Mouse (Mus musculus) kidney, postnatal 36 days (tissue): Measurements from ENCODE around the gene Tigar.
A peak's percentile ranks its signal among the peaks of the same experiment; 100 is the strongest.

Source experiments
- DNase-seq, 2 experiments: peaks; one replicate each; pipeline ENCODE4 v3.0.0; 2021 to 2022; ENCODE audit warnings: mixed read lengths in 2 of 2

Tigar gene

GRCm38 (mm10) chr6:127109402-127109930, at the start of gene Tigar:
Gene Tigar (minus strand): TSS chr6:127109557.
- DNase-seq = peak; percentile 94 to 95

DNA sequence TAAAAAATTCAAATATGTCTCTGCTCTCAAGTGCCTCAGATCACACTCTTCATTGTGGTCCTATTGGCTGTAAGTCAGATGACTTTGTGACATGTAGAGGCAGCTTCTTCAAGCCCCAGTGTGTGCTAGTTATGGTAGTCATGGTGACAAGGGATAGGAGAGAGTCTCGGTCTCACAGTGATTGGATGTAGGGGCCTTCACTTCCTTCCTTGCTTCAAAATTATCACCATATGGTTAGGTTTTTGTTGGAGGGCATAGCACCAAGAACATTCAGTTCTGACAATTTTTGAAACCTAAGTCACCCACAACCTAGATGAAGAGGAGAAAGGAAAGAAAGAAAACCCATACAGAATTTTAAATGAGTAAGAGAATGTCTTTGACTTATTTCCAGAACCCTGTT, 48.0 kb upstream of the Tigar start:
- DNase-seq = no peak

DNA sequence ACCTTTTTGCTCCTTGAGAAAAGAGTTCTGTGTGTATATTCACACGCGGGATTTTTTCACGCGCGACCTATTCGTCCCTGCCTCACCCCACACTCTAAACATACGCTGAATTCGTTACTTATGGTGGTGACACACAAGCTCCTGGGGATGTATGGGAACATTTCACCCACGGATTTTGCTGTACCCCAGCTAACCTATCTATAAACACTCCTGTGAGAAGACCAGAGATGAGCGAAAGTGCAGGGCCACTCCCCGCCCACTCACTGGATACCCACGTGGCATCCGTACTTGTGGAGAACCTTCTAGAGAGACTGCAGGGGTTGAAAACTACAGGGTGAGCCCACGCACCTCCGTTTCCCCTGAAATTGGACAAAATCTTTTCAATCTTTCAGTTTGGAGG, 46.1 kb upstream of the Tigar start:
- peak in 1 of 2 experiments; percentile 37 for DNase-seq

- DNase-seq = peak; percentile 73 to 83
Measured at GRCm38 (mm10) chr6:127154708-127155268, 45.4 kb upstream of the Tigar start.

DNA sequence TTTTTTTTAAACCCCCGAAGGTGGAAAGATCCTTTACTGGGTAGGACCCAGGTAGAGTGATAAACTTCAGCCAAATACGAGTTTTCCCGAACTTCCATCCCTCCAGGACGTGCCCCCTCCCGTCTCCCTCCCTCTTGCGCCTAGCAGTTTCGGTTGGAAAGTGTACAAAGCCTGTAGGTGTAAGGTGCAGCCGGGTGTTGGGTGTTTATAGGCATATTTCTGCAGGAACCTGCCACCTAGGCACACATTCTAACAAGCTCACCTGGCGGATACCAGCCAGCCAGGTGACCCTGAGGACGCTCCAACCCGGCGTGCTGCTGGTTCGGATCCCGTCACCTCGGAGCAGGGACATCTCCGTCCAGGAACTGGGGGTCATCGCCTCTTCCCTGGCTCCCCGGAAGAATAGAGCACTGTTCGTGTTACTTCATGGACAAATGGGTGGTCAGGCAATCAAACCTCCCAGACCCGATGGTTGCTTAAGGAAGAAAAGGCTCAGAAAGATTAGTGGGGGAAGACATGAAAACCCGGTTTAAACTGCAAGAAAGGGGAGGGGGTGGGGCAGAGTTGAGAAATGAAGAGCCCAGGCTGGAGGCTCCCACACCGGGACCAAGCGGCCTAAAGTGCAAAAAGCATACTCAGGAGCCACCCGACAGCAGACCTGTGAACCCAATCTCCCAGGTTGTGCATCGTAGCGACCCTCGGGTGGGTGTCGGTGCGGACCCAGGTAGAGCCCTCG, 44.8 kb upstream of the Tigar start:
- peak in 1 of 2 experiments; percentile 13 for DNase-seq

DNA sequence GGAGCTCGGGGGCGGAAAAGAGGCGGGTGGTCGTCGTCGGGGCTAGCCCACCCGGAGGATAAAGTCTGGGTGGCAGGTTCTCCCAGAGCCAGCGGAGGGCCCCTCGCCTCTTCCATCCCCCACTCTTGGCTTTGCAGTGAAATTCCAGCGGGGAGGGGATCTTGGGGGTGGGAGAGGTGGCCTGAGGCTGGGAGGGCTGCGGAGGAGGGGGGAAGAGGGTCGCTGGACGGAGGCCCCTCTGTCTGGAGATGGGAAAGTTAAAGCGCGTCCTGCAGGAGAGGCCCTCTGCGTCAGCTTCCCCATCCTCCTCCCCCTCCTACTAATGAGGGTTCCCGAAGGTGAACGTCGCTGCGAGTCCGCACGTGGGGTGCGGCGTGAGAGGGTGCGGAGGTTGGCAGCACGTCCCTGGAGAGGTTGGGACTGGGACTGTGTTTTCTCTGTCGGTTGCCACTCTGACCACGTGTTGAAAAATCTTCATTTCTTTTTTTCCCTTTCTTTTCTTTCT, 44.0 kb upstream of the Tigar start:
- peak in 1 of 2 experiments; percentile 53 for DNase-seq

DNA sequence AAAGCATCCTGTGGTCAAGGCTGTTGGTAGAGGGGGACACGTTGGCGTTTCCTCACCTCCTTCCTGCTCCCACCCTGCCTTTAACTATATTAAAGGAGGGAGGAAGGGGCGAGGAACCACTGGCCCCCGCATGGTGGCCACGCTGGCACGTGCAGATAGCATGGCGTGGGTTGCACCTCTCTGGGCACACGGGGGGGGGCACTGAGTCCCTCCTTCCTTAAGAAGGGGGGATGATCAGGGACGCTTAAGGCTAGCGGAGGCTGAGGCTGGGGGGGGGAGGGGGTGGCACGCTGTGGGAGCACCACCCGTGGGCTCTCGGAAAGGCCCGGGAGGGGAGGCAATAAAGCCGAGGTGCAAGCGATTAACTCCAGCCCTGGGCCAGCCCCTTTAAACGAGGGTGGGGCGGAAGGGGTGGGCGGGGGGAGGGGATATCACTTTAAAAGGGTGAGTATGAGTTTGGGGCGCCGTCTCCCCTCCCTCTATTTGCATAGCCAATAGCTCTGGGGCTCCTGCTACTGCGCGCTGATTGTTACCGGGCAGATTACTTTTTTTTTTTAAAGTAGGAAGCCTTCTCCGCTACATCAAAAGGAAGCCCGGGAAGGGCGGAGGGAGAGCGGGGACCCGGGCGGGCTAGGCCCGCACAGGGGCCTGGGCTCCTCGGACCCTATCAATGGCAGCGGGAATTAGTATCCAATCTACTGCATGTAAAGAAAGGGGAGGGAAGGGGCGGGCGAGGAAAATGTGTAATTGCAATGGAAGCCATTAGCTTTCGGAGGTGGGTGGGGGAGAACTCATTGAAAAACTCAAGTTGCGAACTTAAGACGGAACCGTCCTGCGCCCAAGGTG, 43.0 kb upstream of the Tigar start, which contains the start of gene Ccnd2:
TSS of gene Ccnd2 (minus strand) at position 88 of the 846 bp plus-strand sequence.
- peak; percentile 69 to 82 for DNase-seq

- DNase-seq = peak; percentile 35 to 59
Measured at GRCm38 (mm10) chr6:127151565-127152105, 42.3 kb upstream of the Tigar start.

- DNase-seq = peak; percentile 72 to 78
Measured at GRCm38 (mm10) chr6:127150663-127151564, 41.6 kb upstream of the Tigar start.

GRCm38 (mm10) chr6:127149944-127150662, 40.7 kb upstream of the Tigar start:
- peak in 1 of 2 experiments; percentile 49 for DNase-seq

DNA sequence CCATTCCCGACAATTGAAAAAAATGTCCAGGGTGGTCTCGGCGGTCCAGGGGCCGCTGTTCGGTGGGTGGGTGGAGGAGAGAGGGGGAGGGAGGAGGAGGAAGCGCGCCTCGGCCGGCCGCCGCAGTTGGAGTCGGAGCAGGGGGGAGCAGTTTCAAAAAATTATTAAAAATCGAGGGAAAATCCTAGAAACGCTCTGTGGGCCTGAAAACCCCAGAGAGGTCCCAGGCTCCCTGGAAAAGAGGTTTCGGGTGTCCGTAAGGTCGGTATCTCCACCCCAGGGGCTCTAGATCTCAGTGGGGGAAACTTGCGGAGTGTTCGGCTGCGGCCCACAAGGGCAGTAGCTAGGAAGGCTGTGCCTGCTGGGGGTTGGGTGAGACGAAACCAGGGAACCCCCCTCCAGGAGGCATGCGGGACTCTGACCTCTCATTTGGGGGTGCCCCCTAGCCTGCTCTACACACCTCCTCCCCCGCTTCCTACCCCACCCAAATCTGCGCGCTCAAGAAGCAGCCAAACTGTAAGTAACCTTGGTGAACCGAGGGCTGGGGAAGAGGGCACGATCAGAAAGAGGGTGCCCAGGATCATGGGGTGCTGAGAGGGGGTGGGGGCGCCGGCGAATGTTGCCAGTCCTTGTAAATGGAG, 40.1 kb upstream of the Tigar start:
- peak in 1 of 2 experiments; percentile 39 for DNase-seq

- DNase-seq = peak in 1 of 2 experiments; percentile 36
Measured at GRCm38 (mm10) chr6:127148526-127149302, 39.4 kb upstream of the Tigar start.

DNA sequence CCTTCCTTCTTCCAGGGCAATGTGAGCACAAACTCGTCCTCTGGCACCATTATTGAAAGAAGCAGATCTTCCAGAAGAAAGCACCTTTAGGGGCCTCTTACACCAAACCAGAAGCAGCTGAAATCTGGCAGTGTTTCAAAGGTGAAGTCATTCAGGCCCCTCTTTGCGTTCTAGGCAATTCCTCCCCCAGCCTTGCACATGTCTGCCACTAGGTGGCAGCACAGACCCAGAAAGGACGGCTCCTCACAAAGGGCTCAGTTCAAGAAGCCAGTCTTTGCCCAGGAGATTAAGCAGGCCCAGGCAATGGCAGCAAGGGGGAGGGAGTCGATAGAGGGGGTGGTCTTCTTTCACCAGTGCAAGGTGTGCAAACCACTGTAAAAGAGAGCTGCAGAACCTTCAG, 38.3 kb upstream of the Tigar start:
- peak; percentile 82 to 89 for DNase-seq

- DNase-seq = no peak
Measured at GRCm38 (mm10) chr6:127146322-127146947, 37.1 kb upstream of the Tigar start.

GRCm38 (mm10) chr6:127145464-127146190, 36.3 kb upstream of the Tigar start:
- DNase-seq = no peak

DNA sequence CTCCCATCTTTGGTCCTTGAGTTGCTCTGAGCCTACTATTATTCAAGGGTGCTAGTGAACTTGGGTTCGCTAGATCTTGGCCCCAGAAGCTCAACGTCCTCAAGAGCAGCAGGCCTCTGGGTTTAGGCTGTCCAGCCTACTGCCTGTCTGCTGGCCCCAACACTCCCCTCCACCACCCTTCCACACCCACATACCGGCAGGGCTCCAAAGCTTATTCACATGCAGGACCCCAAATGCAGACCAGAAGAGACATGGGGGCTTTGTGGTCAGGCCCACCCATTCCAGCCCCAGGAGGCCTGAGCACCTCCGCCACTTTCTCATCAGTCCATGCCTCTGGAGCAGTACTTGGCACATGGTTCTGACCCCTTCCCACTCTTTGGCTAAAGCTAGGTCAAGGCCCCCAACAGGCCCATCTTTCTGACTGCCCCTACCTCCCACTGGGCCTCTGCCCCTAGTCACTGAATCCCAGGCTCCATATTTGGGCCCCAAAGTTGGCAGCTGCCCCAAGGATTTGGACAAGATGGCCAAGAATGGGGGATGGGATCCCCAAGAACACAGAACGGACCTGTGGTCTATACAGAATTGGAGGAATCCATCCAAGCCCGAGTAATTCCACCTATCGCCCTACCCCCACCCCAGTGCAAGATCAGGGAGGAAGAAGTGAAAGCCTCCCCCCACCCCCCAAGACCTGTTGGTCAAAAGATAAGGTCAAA, 34.4 kb upstream of the Tigar start:
- no peak for DNase-seq

DNA sequence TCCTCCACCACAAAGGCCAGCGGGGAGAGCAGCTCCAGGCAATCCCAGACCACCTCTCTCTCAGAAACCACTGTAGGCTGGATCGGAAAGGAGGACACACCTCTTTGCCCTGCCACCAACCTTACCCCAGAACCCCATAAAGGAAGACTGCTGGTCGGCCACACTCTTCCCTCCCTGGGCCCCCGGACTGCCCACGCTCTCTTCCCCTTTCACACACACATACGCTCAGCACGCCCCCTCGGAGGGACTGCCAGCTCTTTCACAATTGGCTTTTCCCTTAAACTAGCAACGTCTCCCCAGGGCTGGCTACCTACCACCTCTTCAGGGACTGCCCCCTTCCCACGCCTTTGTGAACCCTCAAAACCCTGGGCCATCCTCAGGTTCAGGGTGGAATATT, 33.8 kb upstream of the Tigar start:
- DNase-seq = no peak
